In the genomic region with DNA sequence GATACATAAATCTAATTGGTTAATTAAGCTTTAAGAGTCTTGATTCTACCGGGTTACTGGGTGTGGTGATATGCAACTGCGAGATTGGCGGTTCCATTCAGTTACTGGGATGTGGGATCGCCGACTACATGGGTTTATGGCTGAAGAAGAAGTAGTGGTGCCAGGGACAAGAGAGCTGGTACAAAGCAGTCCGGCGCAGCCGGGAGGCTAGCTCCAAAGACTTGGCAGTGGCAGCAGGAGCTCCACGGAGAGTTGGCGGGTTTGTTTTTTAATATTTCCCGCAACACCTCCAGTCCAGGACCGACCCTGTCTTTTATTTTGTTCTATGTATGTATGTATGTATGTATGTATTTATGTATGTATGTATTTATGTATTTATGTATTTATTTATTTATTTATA, we compare ENCODE assay signal across 35 mouse cellular contexts. TPM values are rescaled to one million over a fixed set of nuclear protein-coding genes. Genes with fewer than 3 reads are reported as not detected.
"Had no signal": no experiment of that assay in that cellular context is flagged by ENCODE, and none has a peak within 500 bp of the region (broad histone marks: within the 10 kb centered on the region; RNA-seq: fewer than 3 reads in every experiment).

No protein-coding gene starts in this region.

- DNase-seq: heart, postnatal 10 days; heart, postnatal 14 days; heart, postnatal 36 days; heart, postnatal 4 days; kidney, adult 11 months; kidney, adult 18-20 months; kidney, adult 2 months; kidney, adult 8-10 months; kidney, adult 9 months; kidney, postnatal 10 days; kidney, postnatal 14 days; kidney, postnatal 25 days; kidney, postnatal 36 days; kidney, postnatal 4 days; layer of hippocampus, adult 9-11 months; layer of hippocampus, postnatal 36 days had no signal

- H3K27me3 ChIP-seq: hindbrain, embryonic 15.5 days; intestine, embryonic 15.5 days had no signal

- H3K9ac ChIP-seq: heart, embryonic 12.5 days; heart, embryonic 13.5 days; heart, embryonic 15.5 days; hindbrain, embryonic 12.5 days; hindbrain, embryonic 13.5 days; hindbrain, embryonic 14.5 days; hindbrain, embryonic 15.5 days; intestine, embryonic 15.5 days; kidney, embryonic 15.5 days had no signal

- H3K4me2 ChIP-seq: heart, embryonic 11.5 days; heart, embryonic 12.5 days; heart, embryonic 13.5 days; heart, embryonic 15.5 days; hindbrain, embryonic 12.5 days; hindbrain, embryonic 13.5 days; hindbrain, embryonic 14.5 days; hindbrain, embryonic 15.5 days; intestine, embryonic 15.5 days; kidney, embryonic 15.5 days had no signal

- H3K9me3 ChIP-seq: heart, embryonic 12.5 days; heart, embryonic 13.5 days; heart, embryonic 15.5 days; hindbrain, embryonic 10.5 days; hindbrain, embryonic 12.5 days; hindbrain, embryonic 13.5 days; hindbrain, embryonic 15.5 days; intestine, embryonic 15.5 days; kidney, embryonic 15.5 days had no signal

- H3K4me1 ChIP-seq: heart, embryonic 13.5 days; hindbrain, embryonic 12.5 days; hindbrain, embryonic 13.5 days; hindbrain, embryonic 15.5 days; intestine, embryonic 15.5 days; kidney, embryonic 15.5 days had no signal

- H3K4me3 ChIP-seq: heart, embryonic 12.5 days; heart, embryonic 13.5 days; heart, embryonic 15.5 days; hindbrain, embryonic 10.5 days; hindbrain, embryonic 12.5 days; hindbrain, embryonic 13.5 days; hindbrain, embryonic 15.5 days; intestine, embryonic 15.5 days; kidney, embryonic 15.5 days; layer of hippocampus, adult 2 months; left cerebral cortex, adult 2 months had no signal

- H3K27ac ChIP-seq: heart, embryonic 13.5 days; heart, embryonic 15.5 days; hindbrain, embryonic 10.5 days; hindbrain, embryonic 12.5 days; hindbrain, embryonic 13.5 days; hindbrain, embryonic 14.5 days; hindbrain, embryonic 15.5 days; hindbrain, postnatal 0 days; intestine, embryonic 15.5 days; kidney, embryonic 15.5 days; kidney, postnatal 0 days; layer of hippocampus, adult 2 months; left cerebral cortex, adult 2 months had no signal

- H3K36me3 ChIP-seq: heart, embryonic 12.5 days; heart, embryonic 13.5 days; heart, embryonic 15.5 days; hindbrain, embryonic 10.5 days; hindbrain, embryonic 12.5 days; hindbrain, embryonic 13.5 days; hindbrain, embryonic 15.5 days; intestine, embryonic 15.5 days; kidney, embryonic 15.5 days had no signal

- ATAC-seq: hindbrain, embryonic 16.5 days; hindbrain, postnatal 0 days; inflammation-experienced regulatory T-cells, adult 6 months; intestine, embryonic 15.5 days; intestine, embryonic 16.5 days; intestine, postnatal 0 days had no signal

RNA-seq across cellular contexts. Expression of a gene that starts 19.4 kb away (rescaled TPM):
- polyA plus RNA-seq: inflammation-experienced regulatory T-cells, adult 6 months had no signal
